Mouse (Mus musculus): ENCODE results near the gene Frmd4a.

- no peak for TF ChIP-seq CTCF (IDR thresholded peaks at IDR 0.05; ENCODE audit: insufficient read depth, low read length)
- no peak for TF ChIP-seq POLR2A (IDR thresholded peaks at IDR 0.05; ENCODE audit: borderline replicate concordance, extremely low read depth, low read depth, low read length)
Measured at GRCm38 (mm10) chr2:4209234-4209633, 191.7 kb downstream of the Frmd4a start.
